Mouse (Mus musculus): Measurements from ENCODE around the gene Papln.
A peak's percentile ranks its signal among the peaks of the same experiment; 100 is the strongest.

Gene Papln

DNA sequence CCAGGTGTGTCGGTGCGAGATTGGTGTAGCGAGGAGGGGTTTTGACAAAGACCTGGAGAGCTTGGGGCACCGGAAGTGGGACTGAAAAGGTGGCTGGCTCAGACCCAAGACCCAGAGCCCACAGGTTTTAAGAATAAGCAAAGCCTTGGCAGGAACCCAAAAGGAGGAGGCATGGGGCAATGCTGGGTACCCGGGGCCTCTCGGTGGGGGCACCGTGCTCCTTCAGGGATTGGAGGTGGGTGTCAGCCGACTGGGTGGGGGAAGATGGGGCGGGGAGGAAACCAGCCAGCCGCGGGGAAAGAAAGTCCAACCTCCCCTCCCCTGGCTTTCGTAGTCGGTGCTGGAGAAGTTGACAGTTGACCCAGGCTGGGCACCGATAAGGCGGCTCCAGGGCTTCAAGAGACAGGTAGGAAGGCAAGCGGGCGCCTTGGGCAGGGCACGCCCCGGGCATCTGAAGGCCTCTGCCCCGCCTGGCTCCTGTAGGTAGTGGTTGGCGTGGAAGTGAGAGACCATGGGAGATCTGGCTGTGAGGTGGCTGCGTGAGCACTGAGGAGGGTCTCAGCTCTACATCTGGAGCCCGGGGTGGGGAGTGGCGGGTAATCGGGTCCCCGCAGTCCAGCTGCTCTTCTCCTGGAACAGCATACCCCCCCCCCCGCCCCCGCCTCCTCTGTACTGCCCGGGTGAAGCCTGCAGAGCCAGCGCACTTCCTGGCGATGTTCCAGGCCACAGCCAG lies at the start of gene Papln:
Papln (plus strand) TSS at position 324 of the 733 bp plus-strand sequence.
- peak; percentile 70 for DNase-seq

DNA sequence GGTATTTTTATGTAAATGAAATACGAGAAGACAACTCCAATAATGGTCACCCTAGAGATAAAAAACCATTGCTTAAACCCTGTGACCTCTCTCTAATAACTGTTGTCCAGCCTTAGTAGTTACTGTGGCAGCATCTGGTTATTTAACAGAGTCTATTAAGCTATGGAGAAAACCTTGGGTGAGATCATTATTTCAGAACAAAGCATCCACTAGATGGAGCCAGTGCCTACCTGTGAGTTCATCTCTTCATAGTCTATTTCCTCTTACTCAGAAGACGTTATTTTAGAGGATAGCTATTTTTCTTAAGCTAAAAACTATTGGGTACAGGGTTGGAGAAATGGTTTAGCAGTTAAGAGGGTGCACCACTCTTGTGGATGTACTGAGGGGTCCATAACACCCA lies 49.7 kb upstream of the Papln start:
- peak; percentile 62 for DNase-seq

DNA sequence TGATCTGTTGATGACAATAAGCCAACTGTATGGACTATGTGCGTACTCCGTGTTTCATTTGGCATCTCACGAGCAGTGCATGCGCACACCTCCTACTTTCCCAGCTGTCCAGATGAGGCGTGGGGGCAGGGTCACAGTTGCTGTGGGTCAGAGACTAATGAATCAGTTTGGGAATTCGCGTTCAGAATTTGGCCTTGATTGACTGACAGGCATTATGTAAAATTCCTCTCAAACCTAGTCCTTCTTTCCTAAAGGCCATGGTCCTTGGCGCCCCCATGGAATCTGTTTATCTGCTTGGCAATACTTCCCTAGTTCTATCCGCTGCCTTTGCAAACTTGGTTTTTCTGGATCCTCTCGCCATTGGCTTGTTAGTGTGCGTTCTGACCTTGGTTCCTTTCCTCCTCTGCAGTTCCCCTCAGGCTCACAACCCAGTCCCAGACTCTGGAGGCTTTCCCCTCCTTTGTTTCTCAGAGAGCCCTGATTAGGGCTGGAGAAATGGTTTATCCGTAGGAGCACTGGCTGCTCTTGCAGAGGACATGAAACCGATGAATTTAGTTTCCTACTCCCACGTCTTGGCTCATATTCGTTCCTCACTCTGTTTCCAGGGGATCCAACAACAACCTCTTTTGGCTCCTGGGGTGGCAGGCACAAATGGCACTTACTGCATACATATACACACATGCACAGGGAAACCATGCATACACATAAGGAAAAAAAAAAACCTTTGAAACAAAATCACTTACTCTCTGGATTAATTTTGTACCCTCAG lies 46.8 kb upstream of the Papln start:
- no peak for DNase-seq

DNA sequence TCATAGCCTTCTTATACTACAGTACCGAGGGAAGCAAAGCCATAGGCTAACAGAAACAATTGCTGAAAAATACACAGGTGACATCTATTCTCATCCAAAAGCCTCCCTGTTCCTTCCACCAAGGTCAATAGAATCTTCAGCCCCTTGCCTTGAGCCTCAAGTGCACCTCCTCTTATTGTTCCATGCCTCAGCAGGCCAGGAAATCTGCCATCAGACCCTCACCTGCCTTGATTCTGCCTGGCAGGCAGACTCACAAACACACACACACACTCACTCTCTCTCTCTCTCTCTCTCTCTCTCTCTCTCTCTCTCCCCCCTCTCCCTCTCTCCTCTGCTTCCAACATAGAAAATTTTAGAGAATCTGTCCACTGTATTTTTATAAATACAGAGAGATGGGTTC lies 44.0 kb upstream of the Papln start:
- no peak for DNase-seq

DNA sequence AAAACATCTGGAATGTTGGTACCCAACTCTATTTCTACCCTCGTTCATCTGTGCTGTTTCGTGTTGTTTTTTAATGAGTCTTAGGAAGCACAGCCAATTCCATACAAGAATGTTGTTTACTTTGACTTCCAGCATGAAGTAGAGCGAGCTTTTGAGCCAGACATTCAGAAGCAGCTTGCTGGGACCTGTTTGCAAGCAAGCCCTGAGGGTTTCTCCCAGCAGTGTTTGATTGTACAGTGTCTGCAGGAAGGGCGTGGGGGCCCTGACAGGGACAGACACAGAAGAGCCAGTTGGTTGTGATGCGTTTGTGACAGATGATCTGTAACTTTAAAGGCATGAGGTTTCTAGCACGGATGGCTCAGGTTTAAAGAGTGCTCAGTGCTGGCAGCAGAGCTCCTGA lies 42.2 kb upstream of the Papln start:
- no peak for DNase-seq

DNA sequence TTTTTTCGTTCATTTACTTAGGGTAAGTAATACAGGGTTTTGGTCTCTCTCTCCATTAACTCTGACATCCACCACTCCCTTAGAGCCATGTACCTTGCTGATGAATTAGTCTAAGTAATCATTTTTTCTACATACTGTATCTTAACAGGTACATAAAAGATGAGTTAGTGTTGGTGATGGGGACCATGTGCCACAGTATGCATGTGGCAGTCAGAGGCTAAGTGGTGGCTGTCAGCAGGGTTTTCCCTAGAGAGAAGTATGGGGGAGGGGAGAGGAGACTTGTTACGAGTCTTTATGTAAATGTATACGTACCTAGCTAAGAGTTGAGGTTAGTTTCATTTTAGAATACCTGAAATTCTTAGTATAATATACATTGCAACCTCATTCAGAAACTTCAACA lies 40.4 kb upstream of the Papln start:
- no peak for DNase-seq

DNA sequence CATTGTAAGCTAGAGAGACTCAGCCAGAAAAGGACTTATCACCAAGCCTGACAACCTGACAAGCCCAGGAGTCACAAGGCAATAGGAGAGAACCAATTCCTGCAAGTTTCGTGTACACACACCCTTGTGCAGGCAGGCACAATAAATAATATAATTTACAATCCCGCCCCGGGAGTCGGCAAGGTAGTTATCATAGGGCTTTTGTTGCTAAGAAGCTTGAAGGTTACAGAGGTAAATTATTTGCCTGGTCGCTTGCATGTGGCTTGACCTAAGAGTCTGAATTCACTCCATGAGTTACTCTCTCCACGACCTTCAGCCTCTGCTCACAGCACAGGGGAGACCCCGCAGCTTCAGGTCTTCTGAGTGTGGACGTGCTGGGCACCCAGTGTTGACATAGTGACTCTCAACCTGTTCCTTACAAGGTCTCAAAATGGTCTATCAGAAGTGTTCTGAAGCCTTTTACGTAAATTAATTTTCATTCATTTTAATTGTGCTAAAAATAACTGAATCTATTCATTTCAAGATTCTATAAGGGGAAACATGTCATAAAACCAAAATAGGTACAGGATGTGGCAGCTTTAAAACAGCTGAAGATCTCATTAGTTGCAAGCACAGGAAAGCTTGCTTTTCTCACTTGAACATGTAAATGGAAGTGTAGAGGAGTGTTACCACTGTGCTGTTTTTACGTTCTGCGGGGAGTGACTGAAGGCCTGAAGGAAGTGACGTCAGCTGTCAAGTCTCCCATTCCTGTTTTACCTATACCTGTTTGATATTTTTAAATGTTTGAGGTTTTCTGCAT lies 36.7 kb upstream of the Papln start:
- no peak for DNase-seq

DNA sequence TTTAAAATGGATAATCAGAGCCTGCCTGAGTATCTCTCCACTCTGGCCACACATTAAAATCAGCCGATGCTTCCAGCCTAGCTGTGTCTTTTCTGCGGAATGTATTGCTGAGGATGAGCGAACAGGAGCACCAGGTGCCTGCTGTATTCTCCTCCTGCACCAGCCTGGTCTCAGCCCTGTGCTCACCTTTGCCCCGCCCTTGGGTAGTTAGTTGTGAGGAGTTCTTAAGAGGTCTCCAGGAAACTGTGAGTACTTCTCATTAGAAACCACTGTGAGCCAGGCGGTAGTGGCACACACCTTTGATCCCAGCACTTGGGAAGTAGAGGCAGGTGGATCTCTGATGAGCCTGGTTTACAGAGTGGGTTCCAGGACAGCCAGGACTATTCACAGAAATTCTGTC lies 31.2 kb upstream of the Papln start:
- no peak for DNase-seq

DNA sequence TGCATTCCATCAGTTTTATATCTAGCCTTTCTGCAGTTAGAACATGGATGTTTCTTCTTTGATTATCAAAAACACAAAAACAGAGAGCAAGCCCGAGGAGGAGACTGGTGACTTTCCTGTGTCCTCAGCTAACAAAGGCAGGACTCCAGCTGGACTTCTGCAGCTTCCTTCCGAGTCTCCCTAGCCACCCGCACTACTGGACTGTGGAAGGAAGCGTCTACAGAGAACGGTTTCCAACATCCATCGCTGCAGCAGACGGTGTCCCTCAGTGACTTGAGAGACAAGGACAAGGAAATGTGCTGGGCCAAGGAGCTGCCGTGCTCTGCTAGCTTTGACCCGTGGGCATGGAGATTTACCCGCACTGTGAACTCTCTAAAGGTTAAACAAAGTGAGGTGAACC lies 29.4 kb upstream of the Papln start:
- DNase-seq, result no peak

DNA sequence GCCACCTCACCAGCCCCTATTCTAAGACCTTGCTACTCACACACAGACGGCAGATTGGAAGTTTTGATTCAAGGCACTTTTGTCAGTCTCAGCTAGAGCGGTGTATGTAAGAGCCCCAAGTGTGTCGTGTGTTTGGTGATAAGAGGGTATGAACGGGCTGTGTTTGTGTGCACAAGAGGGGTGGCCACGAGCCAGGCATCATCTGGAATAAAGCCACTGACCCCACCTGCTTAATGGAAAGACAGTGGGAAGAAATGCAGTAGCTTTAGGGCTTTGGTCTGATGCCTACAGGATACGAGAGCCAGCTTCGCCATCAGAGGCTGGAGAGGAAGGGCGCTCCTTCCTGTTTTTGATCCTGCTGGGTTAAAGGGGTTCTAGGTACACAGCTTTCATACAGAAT lies 27.2 kb upstream of the Papln start:
- no peak for DNase-seq

DNA sequence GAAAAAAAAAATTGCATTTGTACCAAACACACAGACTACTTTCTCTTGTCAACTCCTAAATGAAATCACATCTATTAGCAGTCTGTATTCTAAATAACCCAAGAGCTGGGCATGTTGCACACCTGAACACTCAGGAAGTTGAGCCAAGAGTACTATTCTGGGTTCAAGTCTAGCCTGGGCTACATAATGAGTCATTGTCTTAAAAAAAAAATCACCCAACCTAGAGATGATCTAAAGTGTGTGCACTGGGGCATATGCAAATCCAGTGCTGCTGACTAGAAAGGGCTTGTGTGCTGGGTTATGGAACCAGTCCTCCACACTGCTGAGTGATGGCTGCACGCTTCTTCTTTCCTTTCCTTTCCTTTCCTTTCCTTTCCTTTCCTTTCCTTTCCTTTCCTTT lies 24.8 kb upstream of the Papln start:
- DNase-seq, result no peak

DNA sequence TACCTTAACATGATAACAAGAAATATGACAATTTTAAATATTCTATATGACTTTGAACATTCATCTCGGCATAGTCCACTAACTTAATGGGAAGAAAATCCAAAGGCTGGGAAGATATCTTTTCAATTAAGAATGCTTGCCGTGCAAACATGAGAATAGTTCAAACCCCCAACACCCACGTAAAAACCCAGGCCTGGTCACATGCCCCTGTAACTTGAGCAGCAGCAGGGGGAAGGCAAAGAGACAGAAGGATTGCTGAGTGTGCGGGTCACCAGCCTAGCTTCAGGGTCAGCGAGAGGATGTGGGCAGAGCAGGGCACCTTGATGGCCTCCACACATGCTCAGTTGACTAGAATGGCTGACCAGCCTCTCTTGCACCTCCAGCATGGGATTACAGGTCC lies 21.7 kb upstream of the Papln start:
- DNase-seq, result no peak

DNA sequence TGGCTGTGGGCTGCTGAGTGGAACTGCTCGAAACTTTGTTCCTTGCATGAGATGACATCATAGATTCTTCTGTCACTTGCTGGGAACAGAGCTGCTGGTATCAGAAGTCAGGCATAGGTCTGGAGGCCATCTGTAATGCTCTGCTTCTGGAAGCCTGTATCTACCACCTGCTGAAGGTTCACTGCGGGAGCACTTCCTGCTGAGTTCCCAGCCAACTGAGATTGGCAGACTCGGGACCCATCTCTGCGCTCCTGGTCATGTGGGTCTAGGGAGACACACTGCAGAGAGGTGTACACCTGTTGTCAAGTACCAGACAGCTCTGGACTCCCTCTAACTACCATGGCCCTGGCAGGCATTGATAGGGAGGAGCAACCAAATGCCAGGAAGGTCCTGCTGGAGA lies 20.6 kb upstream of the Papln start:
- DNase-seq, result no peak

DNA sequence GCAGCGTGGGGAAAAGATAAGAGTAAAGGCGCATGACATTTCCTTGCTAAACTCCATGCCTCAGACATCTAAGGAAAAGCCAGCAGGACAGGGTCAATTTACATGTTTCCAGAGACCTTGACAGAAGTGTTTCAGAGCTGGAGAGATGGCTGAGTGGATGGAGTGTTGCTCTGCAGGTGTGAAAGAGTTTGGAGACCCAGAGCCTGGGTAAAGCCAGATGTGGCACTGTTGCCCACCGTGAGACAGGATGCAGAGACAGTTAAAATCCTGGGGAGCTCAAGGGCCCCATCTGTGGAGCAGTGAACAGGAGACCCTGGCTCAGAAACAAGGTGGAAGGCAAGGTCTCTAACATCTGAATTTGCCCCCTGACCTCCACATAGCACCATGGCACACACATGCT lies 19.7 kb upstream of the Papln start:
- no peak for DNase-seq

DNA sequence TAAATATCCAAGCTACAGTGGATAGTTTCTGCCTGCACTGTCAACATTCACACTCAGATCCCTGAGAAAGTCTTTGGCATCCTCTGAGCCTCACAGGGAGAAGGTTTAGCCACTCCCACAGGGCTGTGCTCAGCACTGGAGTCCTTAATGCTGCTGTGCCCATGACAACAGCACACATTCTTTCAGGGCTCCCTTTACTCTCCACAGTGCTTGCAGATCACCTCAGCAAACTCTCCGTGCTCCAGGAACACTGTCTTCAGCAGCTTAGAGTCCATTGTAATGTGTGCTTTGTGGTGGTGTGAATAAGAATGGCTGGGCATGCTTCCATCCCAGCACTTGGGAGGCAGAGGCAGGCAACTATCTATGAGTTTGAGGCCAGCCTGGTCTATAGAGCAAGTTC lies 14.2 kb upstream of the Papln start:
- no peak for DNase-seq

DNA sequence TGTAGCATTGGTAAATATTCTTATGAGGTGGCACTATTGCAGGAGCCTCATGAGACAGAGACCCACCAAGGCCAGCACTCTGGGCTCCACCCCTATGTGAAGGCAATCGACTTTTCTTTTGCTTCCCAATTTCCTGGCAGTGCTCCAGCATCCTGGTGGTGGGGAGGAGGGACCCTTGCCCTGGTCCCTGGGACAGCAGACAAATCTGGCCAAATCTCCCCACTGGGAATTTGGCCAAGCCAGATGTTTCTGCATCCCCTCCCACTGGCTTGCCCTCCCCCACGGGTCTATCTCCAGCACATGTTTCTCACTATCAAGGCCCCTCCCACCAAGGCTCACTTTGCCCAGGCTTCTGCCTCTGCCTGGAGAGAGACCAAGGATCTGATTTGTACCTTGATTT lies 10.9 kb upstream of the Papln start:
- no peak for DNase-seq

DNA sequence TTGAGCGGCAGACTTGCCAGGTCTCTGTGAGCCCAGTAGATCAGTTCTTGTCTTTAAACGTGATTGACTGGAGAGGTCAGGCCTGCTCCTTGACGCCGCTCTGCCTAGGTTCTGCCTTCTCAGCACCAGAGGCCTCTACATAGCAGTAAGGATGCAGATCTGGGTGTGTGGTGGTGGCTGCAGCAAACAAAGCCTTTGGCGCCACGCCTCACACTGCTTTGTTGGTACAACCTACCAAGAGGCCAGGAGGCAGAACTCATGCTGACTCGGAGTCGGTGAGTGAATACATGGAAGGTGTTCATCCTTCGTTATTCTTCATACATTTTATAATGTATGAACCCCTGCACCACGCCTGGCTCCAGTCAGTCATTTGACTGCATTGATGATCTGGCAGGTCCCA lies 4.7 kb upstream of the Papln start:
- DNase-seq, result no peak

DNA sequence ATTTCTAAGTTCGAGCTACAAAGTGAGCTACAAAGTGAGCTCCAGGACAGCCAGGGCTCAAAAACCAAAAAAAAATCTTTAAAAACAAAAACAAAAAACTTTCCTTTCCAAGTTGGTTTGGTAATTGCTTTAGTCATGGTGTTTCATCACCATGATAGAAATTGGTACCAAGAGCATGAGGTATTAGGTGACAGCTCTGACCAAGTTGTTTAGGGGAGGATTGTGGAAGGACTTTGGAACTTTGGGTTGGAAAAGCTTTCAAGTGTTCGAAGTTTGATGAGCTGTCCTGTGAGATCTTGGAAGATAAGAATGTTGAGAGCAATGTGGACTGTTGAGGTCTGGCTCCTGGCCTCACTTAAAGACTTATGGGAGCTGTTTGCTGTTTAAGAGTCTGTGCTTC lies 3.2 kb upstream of the Papln start:
- no peak for DNase-seq

DNA sequence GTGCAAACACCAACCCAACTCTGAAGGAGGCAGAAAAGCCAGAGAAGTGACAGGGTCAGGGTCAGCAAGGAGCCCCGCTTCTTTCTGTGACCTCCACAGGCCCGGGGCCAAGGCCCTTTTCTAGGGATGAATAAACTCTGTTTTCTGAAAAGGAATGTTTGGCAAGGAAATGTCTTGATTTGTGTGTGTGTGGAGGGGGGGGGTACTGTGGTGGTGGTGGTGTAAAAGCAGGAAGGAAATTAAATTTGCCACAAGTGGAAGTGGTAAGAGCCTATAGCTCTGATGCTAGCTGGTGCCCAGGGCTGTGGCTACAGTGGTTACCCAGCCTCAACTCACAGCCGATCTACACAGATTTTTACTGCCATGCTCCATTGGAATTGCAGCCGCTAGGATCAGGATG lies 728 bp upstream of the Papln start:
- no peak for DNase-seq

DNA sequence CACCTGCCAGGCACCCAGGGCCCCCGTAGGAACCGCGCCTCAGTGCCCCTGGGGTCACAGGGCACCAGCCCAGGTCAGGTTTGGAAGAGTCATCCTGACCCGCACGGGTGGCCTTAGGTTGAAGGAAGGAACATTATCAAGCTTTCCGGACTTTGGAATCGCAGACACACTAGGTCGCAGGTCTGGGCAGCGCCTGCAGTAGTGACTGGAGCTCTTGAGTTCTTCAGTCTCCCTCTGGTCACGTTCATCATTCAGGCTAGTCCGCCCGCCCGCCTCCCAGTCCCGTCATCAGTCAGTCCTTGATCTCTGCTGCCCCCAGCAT lies 571 bp downstream of the Papln start:
- no peak for DNase-seq

DNA sequence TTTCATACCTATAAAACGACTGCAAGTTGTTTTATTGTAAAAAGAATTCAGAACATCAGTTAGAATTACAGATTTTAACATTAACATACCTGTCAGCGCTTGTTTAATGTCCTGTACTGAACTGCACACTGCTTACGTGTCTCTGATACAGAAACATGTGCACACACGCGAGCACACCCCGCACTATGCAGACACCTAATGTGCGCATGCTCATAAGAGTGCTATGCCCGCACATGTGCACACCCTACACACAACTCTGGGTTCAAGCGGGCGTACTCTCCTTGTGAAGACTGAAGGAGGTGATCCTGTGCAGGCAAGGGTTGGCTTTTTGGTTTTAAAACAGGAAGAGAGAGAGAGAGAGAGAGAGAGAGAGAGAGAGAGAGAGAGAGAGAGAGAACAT lies 1.1 kb downstream of the Papln start:
- DNase-seq, result no peak

DNA sequence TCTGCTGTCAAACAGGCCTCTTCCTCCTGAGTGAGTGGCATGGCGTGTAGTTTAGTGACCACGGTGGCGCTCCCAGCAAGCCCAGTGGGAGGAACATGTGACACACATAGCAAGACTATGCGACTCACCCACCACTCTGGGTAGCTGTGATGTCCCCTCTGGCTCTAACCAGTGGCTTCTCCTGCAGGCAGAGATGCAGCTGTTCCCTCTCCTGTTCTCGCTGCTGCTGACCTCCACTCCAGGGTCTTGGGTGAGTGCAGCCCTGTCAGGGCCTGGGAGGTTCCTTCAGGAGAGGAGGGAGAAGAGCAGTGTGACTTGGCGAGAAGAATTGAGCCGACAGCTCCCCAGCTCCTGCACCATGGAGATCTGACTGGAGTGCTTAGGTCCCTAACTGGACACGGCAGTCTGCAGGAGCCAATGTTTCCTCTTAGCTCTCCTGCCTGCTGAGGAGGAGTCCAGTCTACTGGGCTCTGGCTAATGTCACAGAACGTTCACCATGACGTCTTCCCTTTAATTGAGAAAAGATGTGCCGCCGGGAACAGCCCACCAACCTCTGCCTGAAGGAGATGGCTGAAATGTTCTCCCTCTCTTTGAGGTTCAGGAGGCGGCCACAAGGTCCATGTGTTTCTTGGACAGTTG lies 2.6 kb downstream of the Papln start:
- DNase-seq, result no peak

DNA sequence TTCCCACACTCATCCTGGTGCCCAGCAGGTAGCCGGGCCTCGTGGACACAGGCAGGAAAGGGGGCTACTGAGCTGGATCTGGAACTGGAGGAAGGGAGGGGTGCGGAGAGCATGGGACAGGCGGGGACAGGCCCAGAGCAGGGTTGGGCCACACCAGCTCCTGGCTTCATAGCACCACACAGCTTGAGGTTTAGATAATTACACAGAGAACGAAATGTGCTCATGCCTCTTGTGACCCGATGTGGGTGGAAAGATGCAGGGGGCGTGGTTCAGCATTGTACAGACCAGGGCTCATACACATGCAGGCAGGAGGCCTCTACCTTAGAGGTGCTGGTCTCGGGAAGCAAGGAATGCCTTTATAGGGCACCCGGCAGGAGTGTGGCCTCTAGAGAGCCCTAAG lies 4.4 kb downstream of the Papln start:
- no peak for DNase-seq
